Mouse (Mus musculus): ENCODE data around the gene Slc13a5. TPM values are rescaled to one million over a fixed set of nuclear protein-coding genes. Genes with fewer than 3 reads are reported as not detected.

Gene Slc13a5
- polyA plus RNA-seq, 1 experiment, result 0.18 TPM

GRCm38 (mm10) chr11:72265483-72265882 is 1.5 kb downstream of the Slc13a5 start:
- no peak for DNase-seq (ENCODE audit: low read depth)

GRCm38 (mm10) chr11:72256441-72256840 is 10.6 kb downstream of the Slc13a5 start:
- no peak for DNase-seq (ENCODE audit: low read depth)

GRCm38 (mm10) chr11:72255629-72256028 is 11.4 kb downstream of the Slc13a5 start:
- no peak for DNase-seq (ENCODE audit: low read depth)

GRCm38 (mm10) chr11:72245196-72245753 is 21.7 kb downstream of the Slc13a5 start:
- no peak for DNase-seq (ENCODE audit: low read depth)

GRCm38 (mm10) chr11:72240062-72240860 is 26.8 kb downstream of the Slc13a5 start:
- no peak for DNase-seq (ENCODE audit: low read depth)

- no peak for DNase-seq (ENCODE audit: low read depth)
These were observed 33.0 kb downstream of the Slc13a5 start for GRCm38 (mm10) chr11:72234013-72234412.

- DNase-seq (ENCODE audit: low read depth), result no peak
These were observed 34.0 kb downstream of the Slc13a5 start for GRCm38 (mm10) chr11:72232991-72233390.

GRCm38 (mm10) chr11:72232068-72232467 is 35.0 kb downstream of the Slc13a5 start:
- DNase-seq (ENCODE audit: low read depth), result no peak

- no peak for DNase-seq (ENCODE audit: low read depth)
These were observed 38.5 kb downstream of the Slc13a5 start for GRCm38 (mm10) chr11:72228513-72228912.

- no peak for DNase-seq (ENCODE audit: low read depth)
These were observed 40.1 kb downstream of the Slc13a5 start for GRCm38 (mm10) chr11:72226901-72227300.

GRCm38 (mm10) chr11:72226020-72226791 is 40.8 kb downstream of the Slc13a5 start:
- DNase-seq (ENCODE audit: low read depth), result no peak

GRCm38 (mm10) chr11:72224865-72225264 is 42.2 kb downstream of the Slc13a5 start:
- DNase-seq (ENCODE audit: low read depth), result no peak

GRCm38 (mm10) chr11:72223414-72223813 is 43.6 kb downstream of the Slc13a5 start:
- no peak for DNase-seq (ENCODE audit: low read depth)

- DNase-seq (ENCODE audit: low read depth), result no peak
These were observed 45.7 kb downstream of the Slc13a5 start for GRCm38 (mm10) chr11:72221278-72221677.

GRCm38 (mm10) chr11:72217116-72217515 is 49.9 kb downstream of the Slc13a5 start:
- DNase-seq (ENCODE audit: low read depth), result no peak

GRCm38 (mm10) chr11:72215410-72215797 is 51.6 kb downstream of the Slc13a5 start, which contains the start of gene Med31:
Gene Med31 (minus strand): TSS chr11:72215592.
- no peak for DNase-seq (ENCODE audit: low read depth)

GRCm38 (mm10) chr11:72214591-72215409 is 52.2 kb downstream of the Slc13a5 start:
- DNase-seq (ENCODE audit: low read depth), result no peak

GRCm38 (mm10) chr11:72207834-72208377 is 59.1 kb downstream of the Slc13a5 start:
- no peak for DNase-seq (ENCODE audit: low read depth)

- no peak for DNase-seq (ENCODE audit: low read depth)
These were observed 59.7 kb downstream of the Slc13a5 start, which contains the start of the genes 4933427D14Rik and Txndc17 for GRCm38 (mm10) chr11:72207204-72207833. Gene 4933427D14Rik (minus strand): TSS chr11:72207459. Gene Txndc17 (plus strand): TSS chr11:72207547.

- DNase-seq (ENCODE audit: low read depth), result no peak
These were observed 60.5 kb downstream of the Slc13a5 start, which contains the start of gene Gm43951 for GRCm38 (mm10) chr11:72206341-72207203. Gene Gm43951 (minus strand): TSS chr11:72206840.

All from gonadal fat pad, adult 2 months (tissue).